Mouse (Mus musculus) intestine, embryonic 16.5 days (tissue): ENCODE measurements around the gene Sult1b1. TPM values are rescaled to one million over a fixed set of nuclear protein-coding genes. Genes with fewer than 3 reads are reported as not detected.
A peak's percentile ranks its signal among the peaks of the same experiment; 100 is the strongest.
"Not testable (repeated sequence)": the region's sequence is repeated elsewhere in the genome, so short reads cannot be mapped to it uniquely, and the experiment has no call there.

Experiments
- ATAC-seq: fragments of 200-750 bp; cut with Nextera tagmentation; 2 replicates; pipeline ENCODE4 v1.8.0; 2017; ENCODE audit warnings: moderate TSS enrichment, moderate library complexity
- H3K27ac ChIP-seq: fragments of 300-500 bp; sonication (generic); 2 replicates; pipeline ENCODE4 v1.5.1; 2014; ENCODE audit warnings: mild to moderate bottlenecking, low read length
- H3K27me3 ChIP-seq: fragments of 300-500 bp; sonication (generic); replicated peaks from 2 replicates; pipeline ENCODE4 v1.6.1; 2014; ENCODE audit warnings: low read length, control low read depth, mixed read lengths; ENCODE audit not compliant: control insufficient read depth, insufficient read depth
- H3K36me3 ChIP-seq: fragments of 300-500 bp; sonication (generic); 2 replicates; pipeline ENCODE4 v1.6.1; 2014; ENCODE audit warnings: low read length, control low read depth; ENCODE audit not compliant: control insufficient read depth, insufficient read depth
- H3K4me1 ChIP-seq: fragments of 300-500 bp; sonication (generic); 2 replicates; pipeline ENCODE4 v1.6.1; 2014; ENCODE audit warnings: low read length, control low read depth, mixed read lengths; ENCODE audit not compliant: control insufficient read depth, insufficient read depth
- H3K4me2 ChIP-seq: fragments of 300-500 bp; sonication (generic); 2 replicates; pipeline ENCODE4 v1.6.1; 2014; ENCODE audit warnings: low read depth, low read length, control low read depth
- H3K4me3 ChIP-seq: fragments of 300-500 bp; sonication (generic); 2 replicates; pipeline ENCODE4 v1.5.1; 2014; ENCODE audit warnings: mild to moderate bottlenecking, low read length
- H3K9ac ChIP-seq: fragments of 300-500 bp; sonication (generic); 2 replicates; pipeline ENCODE4 v1.6.1; 2014; ENCODE audit warnings: low read depth, low read length
- H3K9me3 ChIP-seq: fragments of 300-500 bp; sonication (generic); 2 replicates; pipeline ENCODE4 v1.6.1; 2016; ENCODE audit warnings: low read length, control low read depth; ENCODE audit not compliant: control insufficient read depth
- WGBS: fragments of 180-500 bp; shearing (Covaris S2); extraction: QIAGEN DNeasy Blood & Tissue Kit; methylation state at CpG from one replicate; pipeline ENCODE4 v1.1.7; 2014; 5-methylcytosine and 5-hydroxymethylcytosine counted together
- polyA plus RNA-seq: library from polyadenylated mRNA; unstranded; fragments of >200 nt; fragmentation: Nextera tagmentation; extraction: Ambion mirVana; gene quantifications from 2 replicates; pipeline ENCODE4 v1.2.1, GENCODE M21; 2015

Sult1b1 gene
- polyA plus RNA-seq, 1 experiment from 2014 or later = 98.8 TPM

DNA sequence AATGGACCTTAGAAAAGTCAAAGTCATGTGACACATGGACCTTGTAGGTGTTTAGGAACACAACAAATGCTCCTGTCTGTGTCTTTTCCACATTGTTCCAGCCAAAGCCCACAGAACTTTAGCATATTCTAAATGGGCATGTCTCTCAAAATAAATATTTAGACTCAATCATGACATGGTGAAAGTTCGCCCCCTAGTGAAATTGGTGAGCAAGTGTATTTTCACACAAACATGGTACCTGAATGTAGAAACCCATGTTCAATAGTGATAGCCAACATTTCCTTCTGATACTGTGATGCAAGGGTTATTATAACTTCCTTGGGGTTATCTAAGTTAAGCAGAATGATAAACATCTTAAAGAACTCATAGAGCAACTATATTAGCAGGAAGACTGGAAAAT lies 12.9 kb upstream of the Sult1b1 start:
- no peak overlapping the region for H3K4me2 ChIP-seq
- no peak overlapping the region for H3K9ac ChIP-seq
- no peak overlapping the region for H3K4me3 ChIP-seq
- ATAC-seq = no peak
- WGBS = 44% methylated on average over 1 of the region's 1 CpGs
- H3K4me1 ChIP-seq = no peaks in the 10 kb centered on the region
- H3K27ac ChIP-seq = no peak overlapping the region
- H3K36me3 ChIP-seq = no peaks in the 10 kb centered on the region
- no peaks in the 10 kb centered on the region for H3K9me3 ChIP-seq
- H3K27me3 ChIP-seq = no peaks in the 10 kb centered on the region

DNA sequence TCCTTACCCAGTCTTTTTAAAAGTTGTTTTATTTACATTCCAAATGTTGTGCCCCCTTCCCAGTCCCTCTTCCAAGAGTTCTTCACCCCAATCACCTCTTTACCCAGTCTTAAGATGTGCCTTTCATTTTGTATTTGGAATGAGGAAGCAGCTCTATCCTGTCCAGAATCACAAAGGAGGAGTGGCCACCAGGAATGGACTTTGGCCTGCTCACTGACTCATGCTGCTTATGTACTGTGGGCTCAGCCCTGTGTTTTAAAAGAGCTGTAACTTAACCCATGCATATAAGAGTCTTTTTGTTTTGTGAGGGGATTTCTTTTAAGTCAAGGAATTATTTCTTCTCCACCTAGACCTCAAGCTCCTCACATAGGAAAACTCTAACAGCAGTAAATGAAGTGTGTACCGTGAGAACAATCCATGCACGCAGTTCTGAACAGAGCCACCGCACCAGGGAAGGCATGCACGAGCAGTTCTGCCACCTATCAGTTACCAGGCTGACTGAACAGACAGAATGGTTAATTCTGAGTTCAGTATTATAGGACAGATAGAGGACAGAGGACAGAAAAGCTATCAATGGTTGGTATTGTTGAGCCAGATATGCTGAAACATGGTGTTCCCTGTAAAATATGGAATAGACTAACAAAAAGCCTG lies 1.9 kb downstream of the Sult1b1 start:
- H3K27me3 ChIP-seq = no peaks in the 10 kb centered on the region
- H3K36me3 ChIP-seq = no peaks in the 10 kb centered on the region
- no peaks in the 10 kb centered on the region for H3K9me3 ChIP-seq
- peak overlapping the region; percentile 82 for H3K27ac ChIP-seq
- no peaks in the 10 kb centered on the region for H3K4me1 ChIP-seq
- 54% methylated on average over 4 of the region's 4 CpGs for WGBS
- no peak overlapping the region for H3K4me3 ChIP-seq
- peak; percentile 95 for ATAC-seq
- peak overlapping the region; percentile 19; the same call in 1 of the 2 replicates for H3K4me2 ChIP-seq
- H3K9ac ChIP-seq = no peak overlapping the region

- no peak overlapping the region for H3K9ac ChIP-seq
- H3K4me1 ChIP-seq = no peaks in the 10 kb centered on the region
- no peaks in the 10 kb centered on the region for H3K27me3 ChIP-seq
- H3K4me2 ChIP-seq = peak overlapping the region; percentile 37; the same call in 1 of the 2 replicates
- ATAC-seq = peak; percentile 90
- no peaks in the 10 kb centered on the region for H3K9me3 ChIP-seq
- no peaks in the 10 kb centered on the region for H3K36me3 ChIP-seq
- H3K27ac ChIP-seq = peak overlapping the region; percentile 73; the same call in 1 of the 2 replicates
- 37% methylated on average over 2 of the region's 2 CpGs for WGBS
- H3K4me3 ChIP-seq = no peak overlapping the region
Measured at GRCm38 (mm10) chr5:87532288-87532687, 5.7 kb downstream of the Sult1b1 start.

GRCm38 (mm10) chr5:87523561-87523960 lies 14.4 kb downstream of the Sult1b1 start:
- not testable (repeated sequence) for ATAC-seq
- 81% methylated on average over 2 of the region's 2 CpGs for WGBS

GRCm38 (mm10) chr5:87505776-87506458 lies 32.1 kb downstream of the Sult1b1 start:
- 65% methylated on average over 4 of the region's 4 CpGs for WGBS
- H3K27me3 ChIP-seq = no peaks in the 10 kb centered on the region
- no peak overlapping the region for H3K4me2 ChIP-seq
- H3K36me3 ChIP-seq = no peaks in the 10 kb centered on the region
- H3K27ac ChIP-seq = no peak overlapping the region
- ATAC-seq = no peak
- H3K9ac ChIP-seq = no peak overlapping the region
- no peak overlapping the region for H3K4me3 ChIP-seq
- H3K9me3 ChIP-seq = no peaks in the 10 kb centered on the region
- H3K4me1 ChIP-seq = no peaks in the 10 kb centered on the region

More at GRCm38 (mm10) chr5:87523561-87523960, 14.4 kb downstream of the Sult1b1 start:
- not testable (repeated sequence) for H3K4me1 ChIP-seq, H3K27me3 ChIP-seq, H3K9me3 ChIP-seq, H3K4me3 ChIP-seq, H3K27ac ChIP-seq, H3K9ac ChIP-seq, H3K36me3 ChIP-seq, H3K4me2 ChIP-seq

DNA sequence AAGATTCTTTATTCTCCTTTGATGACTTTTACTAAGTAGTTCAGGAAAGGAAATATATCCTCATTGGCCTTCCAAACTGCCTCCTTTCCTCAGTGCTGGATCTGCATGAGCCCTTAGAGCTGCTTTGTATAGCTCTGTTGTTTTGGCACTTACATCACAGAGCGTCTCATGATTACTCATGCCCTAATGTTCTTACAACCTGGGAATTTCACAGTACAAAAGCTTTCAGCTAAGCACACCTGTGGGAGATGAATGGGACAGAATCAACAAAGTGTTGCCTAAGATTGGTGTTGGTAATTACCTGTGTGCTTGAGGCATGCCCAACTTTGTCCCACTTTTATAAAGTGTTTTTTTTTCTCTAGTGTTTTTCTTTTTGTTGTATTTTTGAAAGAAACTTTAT lies 35.3 kb downstream of the Sult1b1 start:
- WGBS = 79% methylated on average over 1 of the region's 1 CpGs
- no peaks in the 10 kb centered on the region for H3K9me3 ChIP-seq
- no peaks in the 10 kb centered on the region for H3K36me3 ChIP-seq
- no peak for ATAC-seq
- H3K4me2 ChIP-seq = no peak overlapping the region
- no peak overlapping the region for H3K27ac ChIP-seq
- no peaks in the 10 kb centered on the region for H3K27me3 ChIP-seq
- H3K4me3 ChIP-seq = no peak overlapping the region
- no peak overlapping the region for H3K9ac ChIP-seq
- H3K4me1 ChIP-seq = no peaks in the 10 kb centered on the region

DNA sequence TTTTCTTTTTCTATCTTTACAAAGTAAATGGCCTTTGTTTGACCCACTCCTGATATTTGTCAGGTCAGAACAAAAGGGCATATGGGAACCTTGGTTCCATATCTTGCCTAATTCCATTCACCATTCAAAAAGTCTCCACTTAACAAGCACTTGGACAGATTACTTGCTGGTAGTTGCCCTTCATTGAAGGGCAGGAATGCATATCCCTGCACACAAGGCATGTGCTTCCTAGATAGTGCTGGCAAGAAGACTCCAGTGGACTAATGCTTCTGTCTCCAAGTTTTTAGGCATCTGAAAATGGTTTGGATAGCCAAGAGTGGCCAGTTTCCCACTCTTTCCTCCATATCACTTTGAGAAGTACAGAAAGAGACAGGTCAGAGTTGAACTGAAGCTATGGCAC lies 38.7 kb downstream of the Sult1b1 start:
- no peak overlapping the region for H3K9ac ChIP-seq
- no peak overlapping the region for H3K27ac ChIP-seq
- H3K36me3 ChIP-seq = no peaks in the 10 kb centered on the region
- no peak overlapping the region for H3K4me3 ChIP-seq
- no peak overlapping the region for H3K4me2 ChIP-seq
- H3K9me3 ChIP-seq = no peaks in the 10 kb centered on the region
- H3K27me3 ChIP-seq = no peaks in the 10 kb centered on the region
- no peaks in the 10 kb centered on the region for H3K4me1 ChIP-seq
- no peak for ATAC-seq

- Histone ChIP-seq H3K27ac (no peak overlapping the region), H3K4me1 (no peaks in the 10 kb centered on the region), H3K27me3 (no peaks in the 10 kb centered on the region), H3K36me3 (no peaks in the 10 kb centered on the region), H3K4me3 (no peak overlapping the region), H3K9me3 (no peaks in the 10 kb centered on the region), H3K9ac (no peak overlapping the region), H3K4me2 (no peak overlapping the region)
- ATAC-seq = no peak
Measured at GRCm38 (mm10) chr5:87498936-87499335, 39.1 kb downstream of the Sult1b1 start.

GRCm38 (mm10) chr5:87490771-87491170 lies 47.2 kb downstream of the Sult1b1 start, which contains the start of gene Ugt2a1:
Ugt2a1 (minus strand) TSS chr5:87490871.
- ATAC-seq = no peak
- WGBS = 87% methylated on average over 1 of the region's 1 CpGs
- H3K4me2 ChIP-seq = no peak within 1 kb of the TSS

More at GRCm38 (mm10) chr5:87490771-87491170, 47.2 kb downstream of the Sult1b1 start, which contains the start of gene Ugt2a1:
- Histone ChIP-seq H3K4me1 (no peaks in the 10 kb centered on the region), H3K27ac (no peak within 1 kb of the TSS), H3K27me3 (no peaks in the 10 kb centered on the region), H3K9ac (no peak within 1 kb of the TSS), H3K36me3 (no peaks in the 10 kb centered on the region), H3K9me3 (no peaks in the 10 kb centered on the region), H3K4me3 (no peak within 1 kb of the TSS)
